Mouse (Mus musculus) layer of hippocampus, postnatal 10 days (tissue): ENCODE measurements at regions not wholly inside any gene's neighbourhood (a gene's known extent, or its start where the extent isn't known, plus 50 kb on each side); places are given as distances from the start of the nearest gene placed in this dataset.

Source experiments
- DNase-seq, 2 experiments: peaks; one replicate each; pipeline ENCODE4 v3.0.0; 2021; ENCODE audit warnings: low spot score in 2 of 2

- DNase-seq = peak; percentile 78 to 82
These were observed 184.5 kb upstream of the Foxn2 start for GRCm38 (mm10) chr17:88255744-88256598.

- DNase-seq = peak; percentile 51 to 64
These were observed 183.6 kb upstream of the Foxn2 start for GRCm38 (mm10) chr17:88256599-88257544.

GRCm38 (mm10) chr17:88258361-88258796, 182.1 kb upstream of the Foxn2 start:
- no peak for DNase-seq

GRCm38 (mm10) chr17:88260176-88260575, 180.3 kb upstream of the Foxn2 start:
- no peak for DNase-seq

GRCm38 (mm10) chr17:88260826-88261225, 179.7 kb upstream of the Foxn2 start:
- no peak for DNase-seq

GRCm38 (mm10) chr17:88261556-88261955, 179.0 kb upstream of the Foxn2 start:
- no peak for DNase-seq

- peak; percentile 38 to 44 for DNase-seq
These were observed 178.0 kb upstream of the Foxn2 start for GRCm38 (mm10) chr17:88262326-88263187.

GRCm38 (mm10) chr17:88265291-88265690, 175.2 kb upstream of the Foxn2 start:
- no peak for DNase-seq

GRCm38 (mm10) chr17:88268216-88268615, 172.3 kb upstream of the Foxn2 start:
- no peak for DNase-seq

GRCm38 (mm10) chr17:88268802-88269201, 171.7 kb upstream of the Foxn2 start:
- DNase-seq = no peak

- no peak for DNase-seq
These were observed 169.6 kb upstream of the Foxn2 start for GRCm38 (mm10) chr17:88270896-88271295.

GRCm38 (mm10) chr17:88272161-88272560, 168.3 kb upstream of the Foxn2 start:
- DNase-seq = no peak

GRCm38 (mm10) chr17:88273520-88273919, 167.0 kb upstream of the Foxn2 start:
- DNase-seq = no peak

GRCm38 (mm10) chr17:88274003-88274698, 166.4 kb upstream of the Foxn2 start:
- DNase-seq = no peak

GRCm38 (mm10) chr17:88274720-88275433, 165.6 kb upstream of the Foxn2 start:
- no peak for DNase-seq

- no peak for DNase-seq
These were observed 160.9 kb upstream of the Foxn2 start for GRCm38 (mm10) chr17:88279656-88280055.

- DNase-seq = no peak
These were observed 157.8 kb upstream of the Foxn2 start for GRCm38 (mm10) chr17:88282711-88283110.

- no peak for DNase-seq
These were observed 156.0 kb upstream of the Foxn2 start for GRCm38 (mm10) chr17:88284477-88284876.

- DNase-seq = no peak
These were observed 152.7 kb upstream of the Foxn2 start for GRCm38 (mm10) chr17:88287861-88288260.

GRCm38 (mm10) chr17:88297520-88297919, 143.0 kb upstream of the Foxn2 start:
- DNase-seq = no peak
